Mouse (Mus musculus) olfactory bulb, adult 2 months (tissue): ENCODE data around the gene Bace1. TPM values are rescaled to one million over a fixed set of nuclear protein-coding genes. Genes with fewer than 3 reads are reported as not detected.
A peak's percentile ranks its signal among the peaks of the same experiment; 100 is the strongest.

Experiments
- H3K27ac ChIP-seq: fragments of 200-500 bp; 2 replicates; pipeline ENCODE4 v1.5.1; 2012; ENCODE audit warnings: low read depth, low read length; ENCODE audit not compliant: insufficient read depth
- H3K4me1 ChIP-seq: fragments of 200-500 bp; 2 replicates; pipeline ENCODE4 v1.6.1; 2012; ENCODE audit warnings: low read length; ENCODE audit not compliant: control insufficient read depth, insufficient read depth
- H3K4me3 ChIP-seq: fragments of 200-500 bp; 2 replicates; pipeline ENCODE4 v1.5.1; 2012; ENCODE audit warnings: mild to moderate bottlenecking, low read depth, low read length, moderate library complexity; ENCODE audit not compliant: insufficient read depth
- CTCF ChIP-seq: fragments of 200-500 bp; IDR thresholded peaks from 2 replicates; pipeline ENCODE4 v1.5.1; 2012; ENCODE audit warnings: low read depth, mild to moderate bottlenecking, low read length, moderate library complexity; ENCODE audit not compliant: insufficient read depth
- POLR2A ChIP-seq: fragments of 200-500 bp; IDR thresholded peaks from 2 replicates; pipeline ENCODE4 v1.6.1; 2012; ENCODE audit warnings: mild to moderate bottlenecking, low read depth, low read length, moderate library complexity; ENCODE audit not compliant: insufficient read depth
- WGBS: fragments of 180-500 bp; shearing (Covaris S2); methylation state at CpG from one replicate; pipeline ENCODE4 v1.1.7; 2018; 5-methylcytosine and 5-hydroxymethylcytosine counted together
- polyA plus RNA-seq: library from polyadenylated mRNA; stranded (reverse); fragments of >200 nt; gene quantifications from 2 replicates; pipeline ENCODE4 v1.2.4, GENCODE M21; 2012; ENCODE audit warnings: low replicate concordance; ENCODE audit not compliant: missing spikeins, insufficient read depth, insufficient read length

Gene Bace1
- polyA plus RNA-seq: not detected in 2 replicates

DNA sequence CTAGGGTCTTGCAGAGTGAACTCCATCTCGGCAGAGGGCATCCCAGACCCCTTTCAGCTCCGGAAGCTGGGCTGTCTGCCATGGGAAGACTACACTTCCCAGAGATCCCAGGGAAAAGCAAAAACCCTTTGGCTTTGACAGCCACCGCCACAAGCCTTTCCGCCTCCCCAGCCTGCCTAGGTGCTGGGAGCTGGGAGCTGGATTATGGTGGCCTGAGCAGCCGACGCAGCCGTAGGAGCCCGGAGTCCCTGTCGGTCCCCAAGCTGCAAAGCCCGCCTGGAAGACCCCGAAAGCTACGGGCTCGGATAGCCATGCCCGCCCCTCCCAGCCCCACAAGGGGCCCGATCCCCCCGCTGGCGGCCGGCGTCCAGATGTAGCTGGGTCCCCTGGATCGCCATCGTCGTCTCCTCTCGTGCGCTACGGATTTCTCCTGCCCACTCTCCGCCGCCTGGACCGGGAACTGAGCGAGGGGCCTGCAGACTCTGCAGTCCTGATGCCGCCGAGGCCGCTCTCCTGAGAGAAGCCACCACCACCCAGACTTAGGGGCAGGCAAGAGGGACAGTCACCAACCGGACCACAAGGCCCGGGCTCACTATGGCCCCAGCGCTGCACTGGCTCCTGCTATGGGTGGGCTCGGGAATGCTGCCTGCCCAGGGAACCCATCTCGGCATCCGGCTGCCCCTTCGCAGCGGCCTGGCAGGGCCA is at the start of gene Bace1:
Gene Bace1 (plus strand): TSS at position 147 of the 705 bp plus-strand sequence.
- WGBS: under 1% methylated on average over 40 of the region's 40 CpGs
- peak within 1 kb of the TSS; percentile 14 for H3K27ac ChIP-seq
- peaks cover 18% of the 10 kb centered on the region for H3K4me1 ChIP-seq
- peak within 1 kb of the TSS; percentile 89 for H3K4me3 ChIP-seq
- TF ChIP-seq POLR2A: peak; percentile 95
- TF ChIP-seq CTCF: no peak

- WGBS: 81% methylated on average over 8 of the region's 8 CpGs
- Histone ChIP-seq H3K4me1 (peaks cover 38% of the 10 kb centered on the region), H3K4me3 (no peak overlapping the region), H3K27ac (no peak overlapping the region)
- TF ChIP-seq CTCF (no peak), POLR2A (no peak)
These were observed 46.8 kb upstream of the Bace1 start for GRCm38 (mm10) chr9:45791456-45792142.

DNA sequence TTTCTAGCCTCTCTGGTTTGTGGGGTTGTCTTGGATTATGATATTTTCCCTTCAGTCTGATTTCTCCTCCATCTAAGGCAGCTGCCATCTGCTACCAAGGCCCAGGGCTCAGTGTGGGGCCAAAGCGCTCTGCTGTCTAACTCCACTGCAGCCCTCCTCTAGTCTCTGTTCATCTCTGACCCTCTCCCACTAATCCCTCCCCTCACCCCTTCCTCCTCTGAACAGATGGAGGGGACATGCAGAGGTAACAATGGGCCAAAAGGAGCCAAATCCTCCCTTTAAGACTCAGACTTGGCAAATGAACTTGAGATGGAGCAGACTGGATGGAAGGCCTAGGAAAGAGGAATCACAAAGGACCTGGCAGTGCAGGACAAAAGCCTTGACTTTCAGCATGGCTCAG is 46.1 kb upstream of the Bace1 start:
- Histone ChIP-seq H3K4me1 (peaks cover 33% of the 10 kb centered on the region), H3K27ac (no peak overlapping the region), H3K4me3 (no peak overlapping the region)
- 100% methylated on average over 1 of the region's 1 CpGs for WGBS
- TF ChIP-seq POLR2A: no peak
- TF ChIP-seq CTCF: no peak

- H3K27ac ChIP-seq: no peak overlapping the region
- H3K4me3 ChIP-seq: no peak overlapping the region
- TF ChIP-seq CTCF (no peak), POLR2A (no peak)
- peaks cover 29% of the 10 kb centered on the region for H3K4me1 ChIP-seq
- 61% methylated on average over 6 of the region's 6 CpGs for WGBS
These were observed 44.7 kb upstream of the Bace1 start for GRCm38 (mm10) chr9:45793697-45794096.

DNA sequence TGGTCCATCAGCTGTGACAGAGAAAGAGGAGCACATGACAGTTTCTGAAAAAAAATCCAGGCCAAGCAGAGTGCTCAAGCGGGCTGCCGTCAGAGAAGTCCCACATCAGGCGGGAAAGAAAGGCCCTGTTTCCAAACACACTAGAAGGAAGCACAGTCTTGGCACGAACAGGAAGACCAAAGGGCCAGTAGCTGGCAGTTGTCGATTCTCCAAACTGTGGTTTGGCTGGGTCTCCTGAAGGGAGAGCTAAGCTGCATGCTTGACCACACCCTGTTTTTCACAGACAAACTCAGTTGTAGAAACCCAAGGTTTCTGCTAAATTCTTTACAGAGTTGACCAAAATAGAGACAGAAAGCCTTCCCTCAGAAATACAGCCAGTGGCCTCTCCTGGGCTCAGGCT is 42.7 kb upstream of the Bace1 start:
- no peak for TF ChIP-seq POLR2A
- no peak for TF ChIP-seq CTCF
- 79% methylated on average over 5 of the region's 5 CpGs for WGBS
- H3K4me1 ChIP-seq: peaks cover 28% of the 10 kb centered on the region

GRCm38 (mm10) chr9:45797271-45797670 is 41.1 kb upstream of the Bace1 start:
- Histone ChIP-seq H3K27ac (no peak overlapping the region), H3K4me3 (no peak overlapping the region), H3K4me1 (peaks cover 23% of the 10 kb centered on the region)
- TF ChIP-seq POLR2A (no peak), CTCF (no peak)
- WGBS: 74% methylated on average over 3 of the region's 3 CpGs

More for the DNA sequence above, 42.7 kb upstream of the Bace1 start:
- Histone ChIP-seq H3K4me3 (no peak overlapping the region), H3K27ac (no peak overlapping the region)

DNA sequence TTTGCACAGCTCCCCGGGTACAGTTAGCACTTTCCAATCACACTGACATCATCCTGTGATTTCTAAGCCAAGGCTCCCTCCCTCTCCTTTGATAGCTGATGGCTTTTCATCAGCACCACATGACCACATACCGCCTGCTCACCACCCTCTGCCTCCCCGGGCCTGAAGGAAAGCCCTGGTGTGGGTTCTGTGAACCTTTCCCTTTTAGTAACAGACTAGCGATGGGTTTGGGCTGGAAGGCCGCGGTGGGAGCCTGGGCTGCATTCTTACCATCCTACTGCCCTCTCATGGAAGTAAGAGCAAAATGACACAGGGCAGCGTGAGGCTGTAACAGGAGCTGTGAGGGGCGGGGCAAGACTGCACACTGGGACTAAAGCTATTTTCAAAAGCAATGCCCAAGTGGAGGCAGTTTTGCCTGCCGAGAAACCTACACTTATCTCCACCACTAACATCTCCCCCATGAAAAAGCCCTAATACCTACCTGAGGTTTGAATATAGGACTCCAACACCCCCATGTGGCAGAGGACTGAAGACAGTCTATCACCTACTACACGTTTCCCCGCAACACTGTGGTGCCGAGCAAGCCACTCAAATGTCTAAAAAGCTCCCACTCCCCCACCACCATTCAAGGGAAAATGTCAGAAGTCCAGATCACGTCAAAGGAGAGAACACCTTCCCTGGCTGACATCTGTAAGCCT is 39.8 kb upstream of the Bace1 start:
- peaks cover 31% of the 10 kb centered on the region for H3K4me1 ChIP-seq
- TF ChIP-seq CTCF: no peak
- TF ChIP-seq POLR2A: no peak
- H3K27ac ChIP-seq: no peak overlapping the region
- 20% methylated on average over 13 of the region's 13 CpGs for WGBS
- no peak overlapping the region for H3K4me3 ChIP-seq

DNA sequence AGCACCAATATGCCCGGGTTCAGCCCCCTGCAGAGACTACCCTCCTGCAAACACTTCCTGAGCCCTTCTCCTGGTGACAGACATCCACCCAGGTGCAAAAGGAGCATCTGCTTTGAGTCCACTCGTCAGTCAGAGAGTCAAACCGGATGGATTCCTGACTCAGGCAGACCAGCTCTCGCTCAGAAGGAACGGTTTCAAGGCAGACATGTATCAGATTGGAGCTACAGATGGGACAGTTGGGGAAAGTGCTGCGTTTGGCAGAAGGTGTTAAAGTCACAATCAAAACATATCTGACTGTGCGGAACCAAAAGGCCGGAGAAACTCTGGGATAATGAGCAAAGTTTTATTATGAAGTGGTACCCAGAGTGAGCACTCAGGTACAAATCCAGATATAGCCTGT is 39.0 kb upstream of the Bace1 start:
- Histone ChIP-seq H3K4me3 (no peak overlapping the region), H3K4me1 (peaks cover 31% of the 10 kb centered on the region), H3K27ac (no peak overlapping the region)
- WGBS: 82% methylated on average over 8 of the region's 8 CpGs
- TF ChIP-seq CTCF (no peak), POLR2A (no peak)
